Mouse (Mus musculus) hindbrain, postnatal 0 days (tissue): Measurements from ENCODE around the gene Aspn. TPM values are rescaled to one million over a fixed set of nuclear protein-coding genes. Genes with fewer than 3 reads are reported as not detected.

ENCODE experiments used
- ATAC-seq: fragments of 200-750 bp; cut with Nextera tagmentation; 2 replicates; pipeline ENCODE4 v1.8.0; 2017; ENCODE audit warnings: mild to moderate bottlenecking, moderate TSS enrichment, moderate library complexity
- DNase-seq: peaks from one replicate; pipeline ENCODE4 v3.0.0-alpha.2; 2015; ENCODE audit warnings: low spot score
- H3K27ac ChIP-seq: fragments of 300-500 bp; sonication (generic); 2 replicates; pipeline ENCODE4 v1.5.1; 2014; ENCODE audit warnings: mild to moderate bottlenecking
- H3K27me3 ChIP-seq: fragments of 300-500 bp; sonication (generic); 2 replicates; pipeline ENCODE4 v1.6.1; 2014; ENCODE audit warnings: low read length, mixed read lengths; ENCODE audit not compliant: insufficient read depth
- H3K36me3 ChIP-seq: fragments of 300-500 bp; sonication (generic); 2 replicates; pipeline ENCODE4 v1.6.1; 2014; ENCODE audit warnings: low read length, mixed read lengths; ENCODE audit not compliant: insufficient read depth
- H3K4me1 ChIP-seq: fragments of 300-500 bp; sonication (generic); 2 replicates; pipeline ENCODE4 v1.6.1; 2014; ENCODE audit warnings: antibody characterized with exemption, low read length, mixed read lengths; ENCODE audit not compliant: insufficient read depth
- H3K4me2 ChIP-seq: fragments of 300-500 bp; sonication (generic); 2 replicates; pipeline ENCODE4 v1.6.1; 2014; ENCODE audit warnings: low read depth, mild to moderate bottlenecking, low read length, moderate library complexity, mixed read lengths
- H3K4me3 ChIP-seq: fragments of 300-500 bp; sonication (generic); 2 replicates; pipeline ENCODE4 v1.5.1; 2014; ENCODE audit warnings: low read length
- H3K9ac ChIP-seq: fragments of 300-500 bp; sonication (generic); replicated peaks from 2 replicates; pipeline ENCODE4 v1.6.1; 2014; ENCODE audit warnings: mild to moderate bottlenecking, low read length, moderate library complexity, mixed read lengths
- H3K9me3 ChIP-seq: fragments of 300-500 bp; sonication (generic); 2 replicates; pipeline ENCODE4 v1.6.1; 2016; ENCODE audit warnings: low read length, mixed read lengths
- CTCF ChIP-seq: IDR thresholded peaks from 2 replicates; pipeline ENCODE4 v1.5.1; 2016; ENCODE audit warnings: antibody characterized with exemption, control low read depth, low read depth
- WGBS: fragments of 180-500 bp; shearing (Covaris S2); extraction: QIAGEN DNeasy Blood & Tissue Kit; methylation state at CpG from one replicate; pipeline ENCODE4 v1.1.7; 2014; 5-methylcytosine and 5-hydroxymethylcytosine counted together
- polyA plus RNA-seq: library from polyadenylated mRNA; unstranded; fragments of >200 nt; fragmentation: Nextera tagmentation; extraction: Ambion mirVana; gene quantifications from 2 replicates; pipeline ENCODE4 v1.2.1, GENCODE M21; 2015
- total RNA-seq: library from RNA; depleted of rRNA; stranded (reverse); fragments of >200 nt; gene quantifications from 2 replicates; pipeline ENCODE4 v1.2.3, GENCODE M21; 2014

Gene Aspn
- total and polyA plus RNA-seq, 2 experiments from 2014 or later: 0.21 to 1.0 TPM

GRCm38 (mm10) chr13:49556203-49556602 is 12.0 kb downstream of the Aspn start:
- Histone ChIP-seq H3K9me3 (no peaks in the 10 kb centered on the region), H3K4me2 (no peak overlapping the region), H3K9ac (no peak overlapping the region), H3K27me3 (no peaks in the 10 kb centered on the region), H3K36me3 (no peaks in the 10 kb centered on the region), H3K4me3 (no peak overlapping the region), H3K4me1 (no peaks in the 10 kb centered on the region), H3K27ac (no peak overlapping the region)
- no peak for DNase-seq
- ATAC-seq: no peak
- no peak for TF ChIP-seq CTCF
- 70% methylated on average over 1 of the region's 1 CpGs for WGBS

- WGBS: 71% methylated on average over 1 of the region's 1 CpGs
Measured at GRCm38 (mm10) chr13:49556924-49557323, 12.7 kb downstream of the Aspn start.

GRCm38 (mm10) chr13:49559185-49559584 is 14.9 kb downstream of the Aspn start:
- Histone ChIP-seq H3K36me3 (no peaks in the 10 kb centered on the region), H3K4me1 (no peaks in the 10 kb centered on the region), H3K27me3 (no peaks in the 10 kb centered on the region), H3K27ac (no peak overlapping the region), H3K4me2 (no peak overlapping the region), H3K9ac (no peak overlapping the region), H3K4me3 (no peak overlapping the region), H3K9me3 (no peaks in the 10 kb centered on the region)
- 32% methylated on average over 2 of the region's 2 CpGs for WGBS
- peak; percentile 58 for TF ChIP-seq CTCF
- ATAC-seq: no peak
- peak; percentile 44 for DNase-seq

More at GRCm38 (mm10) chr13:49556924-49557323, 12.7 kb downstream of the Aspn start:
- ATAC-seq (no peak), DNase-seq (no peak)
- Histone ChIP-seq H3K9me3 (no peaks in the 10 kb centered on the region), H3K4me2 (no peak overlapping the region), H3K27ac (no peak overlapping the region), H3K27me3 (no peaks in the 10 kb centered on the region), H3K4me3 (no peak overlapping the region), H3K9ac (no peak overlapping the region), H3K4me1 (no peaks in the 10 kb centered on the region), H3K36me3 (no peaks in the 10 kb centered on the region)
- TF ChIP-seq CTCF: no peak

- Histone ChIP-seq H3K9ac (no peak overlapping the region), H3K27me3 (no peaks in the 10 kb centered on the region), H3K4me1 (no peaks in the 10 kb centered on the region), H3K9me3 (no peaks in the 10 kb centered on the region), H3K36me3 (no peaks in the 10 kb centered on the region), H3K27ac (no peak overlapping the region), H3K4me3 (no peak overlapping the region), H3K4me2 (no peak overlapping the region)
- ATAC-seq (no peak), DNase-seq (no peak)
- TF ChIP-seq CTCF: no peak
- WGBS: 65% methylated on average over 2 of the region's 2 CpGs
Measured at GRCm38 (mm10) chr13:49560886-49561285, 16.6 kb downstream of the Aspn start.

- H3K4me3 ChIP-seq: no peak overlapping the region
- no peak overlapping the region for H3K4me2 ChIP-seq
- DNase-seq (peak; percentile 1), ATAC-seq (no peak)
- no peaks in the 10 kb centered on the region for H3K36me3 ChIP-seq
- no peaks in the 10 kb centered on the region for H3K4me1 ChIP-seq
- no peaks in the 10 kb centered on the region for H3K9me3 ChIP-seq
- H3K27ac ChIP-seq: no peak overlapping the region
- no peak overlapping the region for H3K9ac ChIP-seq
- no peaks in the 10 kb centered on the region for H3K27me3 ChIP-seq
- WGBS: 91% methylated on average over 1 of the region's 1 CpGs
- TF ChIP-seq CTCF: no peak
Measured at GRCm38 (mm10) chr13:49564347-49564746, 20.1 kb downstream of the Aspn start.

GRCm38 (mm10) chr13:49570371-49570770 is 26.1 kb downstream of the Aspn start:
- H3K4me3 ChIP-seq: no peak overlapping the region
- ATAC-seq: no peak
- H3K9me3 ChIP-seq: no peaks in the 10 kb centered on the region
- no peak for DNase-seq
- H3K27me3 ChIP-seq: no peaks in the 10 kb centered on the region
- TF ChIP-seq CTCF: no peak
- H3K9ac ChIP-seq: no peak overlapping the region
- no peaks in the 10 kb centered on the region for H3K36me3 ChIP-seq
- H3K4me1 ChIP-seq: no peaks in the 10 kb centered on the region
- WGBS: 79% methylated on average over 3 of the region's 3 CpGs
- no peak overlapping the region for H3K4me2 ChIP-seq
- no peak overlapping the region for H3K27ac ChIP-seq

GRCm38 (mm10) chr13:49571418-49571817 is 27.2 kb downstream of the Aspn start:
- no peak overlapping the region for H3K4me3 ChIP-seq
- no peak overlapping the region for H3K4me2 ChIP-seq
- no peaks in the 10 kb centered on the region for H3K4me1 ChIP-seq
- DNase-seq (no peak), ATAC-seq (no peak)
- no peak for TF ChIP-seq CTCF
- H3K27ac ChIP-seq: no peak overlapping the region
- no peak overlapping the region for H3K9ac ChIP-seq
- no peaks in the 10 kb centered on the region for H3K36me3 ChIP-seq
- H3K9me3 ChIP-seq: no peaks in the 10 kb centered on the region
- H3K27me3 ChIP-seq: no peaks in the 10 kb centered on the region
- WGBS: 95% methylated on average over 2 of the region's 2 CpGs
